Mouse (Mus musculus) cortical plate, adult 2 months (tissue): ENCODE data around the gene Cnppd1.

Source experiments
- CTCF ChIP-seq: fragments of 200-500 bp; IDR thresholded peaks from 2 replicates; pipeline ENCODE4 v1.5.1; 2011; ENCODE audit warnings: mild to moderate bottlenecking, control low read depth, low read length; ENCODE audit not compliant: insufficient read depth; ENCODE audit errors: extremely low read depth
- POLR2A ChIP-seq: fragments of 200-500 bp; IDR thresholded peaks from 2 replicates; pipeline ENCODE4 v1.6.1; 2011; ENCODE audit warnings: mild to moderate bottlenecking, low read length, control low read depth; ENCODE audit not compliant: insufficient read depth; ENCODE audit errors: extremely low read depth

- TF ChIP-seq CTCF, result no peak
- no peak for TF ChIP-seq POLR2A
Measured at GRCm38 (mm10) chr1:75187126-75187525, 44.6 kb upstream of the Cnppd1 start.
